Mouse (Mus musculus) cerebellum, postnatal 10 days (tissue): ENCODE data around the gene Sprr1b.

Experiments used
- DNase-seq, 2 experiments: peaks; one replicate each; pipeline ENCODE4 v3.0.0; 2021; ENCODE audit warnings: mixed read lengths in 2 of 2

The Sprr1b gene

GRCm38 (mm10) chr3:92438689-92439088 lies at the start of gene Sprr1b:
Gene Sprr1b, minus strand, starts transcription at chr3:92438789.
- DNase-seq: no peak

- no peak for DNase-seq
These were observed 47.7 kb upstream of the Sprr1b start for GRCm38 (mm10) chr3:92486307-92486706.

GRCm38 (mm10) chr3:92485863-92486262 lies 47.3 kb upstream of the Sprr1b start, which contains the start of gene Sprr1a:
Gene Sprr1a, minus strand, starts transcription at chr3:92485895.
- DNase-seq: no peak

DNA sequence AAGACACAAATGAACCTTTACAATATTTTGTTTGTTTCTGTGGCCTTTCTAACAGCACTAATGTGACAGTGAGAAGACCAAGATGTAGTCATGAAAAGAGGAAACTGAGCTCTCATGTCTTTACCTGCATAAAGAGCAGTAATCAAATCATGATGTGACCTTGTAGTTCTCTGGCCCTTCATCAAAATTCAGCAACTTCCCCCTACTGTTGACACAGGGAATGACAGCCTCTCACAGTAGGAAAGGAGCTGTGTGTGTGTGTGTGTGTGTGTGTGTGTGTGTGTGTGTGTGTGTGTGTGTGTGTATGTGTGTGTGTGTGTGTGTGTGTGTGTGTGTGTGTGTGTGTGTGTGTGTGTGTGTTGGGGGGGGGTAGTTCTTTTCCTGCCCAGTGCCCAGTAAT lies 42.7 kb upstream of the Sprr1b start:
- peak in 1 of 2 experiments; percentile 8 for DNase-seq

GRCm38 (mm10) chr3:92470111-92470510 lies 31.5 kb upstream of the Sprr1b start:
- no peak for DNase-seq

- DNase-seq: no peak
These were observed 28.8 kb upstream of the Sprr1b start for GRCm38 (mm10) chr3:92467424-92467823.

DNA sequence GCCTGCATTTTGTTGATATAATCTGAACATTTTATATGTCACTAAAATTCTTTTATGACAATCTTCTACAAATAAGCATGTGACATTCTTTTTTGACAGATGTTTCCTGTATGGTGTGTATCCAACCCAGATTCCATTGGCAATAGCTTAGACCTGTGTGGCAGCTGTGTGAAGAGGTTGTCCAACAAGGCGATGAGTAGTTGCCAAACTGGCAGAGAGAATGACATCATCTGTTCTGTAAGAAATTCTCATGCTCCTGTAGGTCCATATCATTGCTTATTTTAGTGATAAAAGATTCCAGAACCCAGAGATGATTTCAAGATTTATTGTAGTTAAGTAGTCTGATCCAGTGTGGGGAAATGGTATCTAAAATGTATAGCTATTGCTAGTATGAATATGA lies 28.0 kb upstream of the Sprr1b start:
- peak; percentile 4 to 6 for DNase-seq

DNA sequence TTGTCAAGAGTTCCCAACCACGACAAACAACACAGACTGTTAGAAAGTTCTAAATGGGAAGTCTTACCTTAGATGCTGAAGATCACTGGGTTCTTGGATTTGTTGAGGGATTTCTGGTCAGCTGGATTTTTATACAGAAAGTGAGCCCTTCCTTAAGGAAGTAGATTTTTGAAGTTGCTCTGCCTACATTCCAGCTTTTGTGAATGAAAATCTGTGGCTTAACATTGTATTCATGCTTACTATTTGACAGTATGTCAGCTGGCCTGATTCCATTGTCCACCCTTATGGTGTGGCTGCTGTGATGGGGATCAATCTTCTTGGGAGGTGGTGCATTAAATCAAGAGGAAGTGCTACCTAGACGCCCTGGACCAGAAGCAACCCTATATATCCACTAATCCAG lies 20.0 kb upstream of the Sprr1b start, which contains the start of gene Sprr3:
Gene Sprr3, minus strand, starts transcription at position 101 of the 400 bp plus-strand sequence.
- no peak for DNase-seq

DNA sequence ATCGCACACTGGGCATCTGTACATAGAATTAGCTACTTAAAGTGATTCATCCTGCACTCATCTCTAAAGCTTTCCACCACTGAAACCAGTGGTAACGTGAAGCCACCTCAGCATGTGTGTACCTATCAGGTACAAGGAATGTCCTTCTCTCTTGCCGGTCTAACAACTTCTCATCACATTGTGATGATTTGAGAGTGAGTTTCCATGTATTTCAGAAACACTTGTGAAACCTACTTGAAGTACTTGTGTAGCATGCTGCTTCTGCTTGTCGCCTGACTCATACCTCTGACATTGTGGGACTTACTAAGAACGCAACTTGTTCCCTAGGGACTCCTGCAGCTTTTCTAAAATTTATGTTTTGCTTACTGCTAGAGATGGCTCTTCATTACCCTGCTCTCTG lies 16.6 kb upstream of the Sprr1b start:
- no peak for DNase-seq

DNA sequence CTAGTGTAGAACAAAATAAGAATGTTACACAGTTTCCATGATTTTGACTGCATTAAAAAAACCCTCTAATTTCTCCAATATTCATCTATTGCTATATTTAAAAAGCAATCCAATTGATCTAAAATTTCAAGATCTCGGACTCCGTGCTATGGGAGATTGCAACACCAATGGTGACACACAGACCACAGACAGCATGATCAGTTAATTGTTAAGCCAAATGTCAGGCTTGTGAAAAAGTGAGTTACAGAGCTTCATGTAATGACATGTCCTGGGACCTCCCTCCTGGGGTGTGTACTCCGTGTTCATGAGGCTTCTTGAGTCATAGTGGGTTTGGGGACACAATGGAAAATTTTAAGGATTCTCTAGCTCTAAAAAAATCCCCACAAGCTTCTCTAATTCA lies 1.6 kb upstream of the Sprr1b start:
- no peak for DNase-seq

DNA sequence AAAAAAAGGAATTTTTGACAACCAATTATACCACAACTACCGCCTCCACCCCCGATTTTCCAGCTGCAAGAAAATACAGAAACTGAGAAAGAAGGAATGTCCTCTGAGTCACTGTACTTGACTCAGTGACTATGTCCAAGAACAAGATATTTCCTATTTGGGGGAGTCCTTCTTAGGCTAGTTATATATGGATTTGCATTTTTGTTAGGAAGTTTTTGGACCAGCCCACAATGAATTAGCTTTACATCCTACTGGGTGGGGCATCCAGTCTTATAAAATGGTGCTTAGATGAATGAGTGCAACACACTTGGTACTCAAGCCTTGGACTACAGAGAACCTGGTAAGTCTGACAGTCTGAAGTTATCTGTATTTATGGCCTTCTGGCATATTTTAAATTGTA lies 6.3 kb downstream of the Sprr1b start, which contains the start of gene Sprr2k:
Gene Sprr2k, plus strand, starts transcription at position 301 of the 400 bp plus-strand sequence.
- DNase-seq: no peak

GRCm38 (mm10) chr3:92429323-92429722 lies 9.3 kb downstream of the Sprr1b start, which contains the start of gene Gm9774:
Gene Gm9774, minus strand, starts transcription at chr3:92429423.
- DNase-seq: no peak

DNA sequence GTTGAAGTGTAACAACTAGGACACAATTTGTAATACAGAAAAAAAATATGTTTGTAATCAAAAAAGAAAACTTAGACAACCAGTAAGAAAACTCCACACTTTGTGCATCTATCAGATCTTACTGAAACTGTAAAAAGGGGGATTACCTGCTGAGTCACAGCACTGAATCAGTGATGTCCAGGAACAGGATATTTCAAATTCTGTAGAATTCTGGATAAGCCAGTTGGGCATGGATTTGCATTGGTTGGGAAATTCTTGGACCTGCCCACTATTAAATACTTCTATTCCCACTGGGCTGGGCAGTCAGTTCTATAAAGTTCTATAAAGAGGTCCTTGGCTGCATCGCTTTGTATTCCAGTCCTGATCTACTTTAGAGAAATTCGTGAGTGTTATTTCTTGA lies 20.8 kb downstream of the Sprr1b start, which contains the start of gene Sprr2j-ps:
Gene Sprr2j-ps, plus strand, starts transcription at position 301 of the 400 bp plus-strand sequence.
- DNase-seq: no peak

- DNase-seq: no peak
These were observed 30.9 kb downstream of the Sprr1b start, which contains the start of gene Sprr2i for GRCm38 (mm10) chr3:92407691-92408090. Gene Sprr2i, plus strand, starts transcription at chr3:92407991.

DNA sequence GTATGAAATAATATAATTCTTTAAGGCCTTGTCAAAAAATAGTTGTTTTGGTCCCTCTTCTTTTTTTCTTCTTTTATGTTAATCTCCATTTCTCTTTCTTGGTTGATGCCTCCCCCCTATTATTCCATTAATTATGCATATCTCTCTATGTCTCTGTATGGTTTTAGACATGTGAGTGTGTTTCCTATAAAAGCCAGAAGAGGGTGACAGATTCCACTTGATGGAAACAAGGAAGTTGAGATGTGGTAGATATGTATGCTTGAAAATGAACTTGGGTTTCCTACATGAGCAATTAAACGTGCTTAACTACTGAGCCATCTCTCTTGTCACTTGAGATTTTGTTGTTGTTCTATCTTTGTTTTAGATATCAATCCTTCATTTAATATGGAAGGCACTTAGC lies 44.3 kb downstream of the Sprr1b start:
- DNase-seq: peak in 1 of 2 experiments; percentile 1
